Mouse (Mus musculus) mature B cell (primary cell): ENCODE measurements around the gene Afp.

Source experiments
- in situ Hi-C: fragments of 300-500 bp; cut with MboI; formaldehyde crosslinking; loops from 2 replicates; pipeline ENCODE4 v1.14.3; 2019

The Afp gene

DNA sequence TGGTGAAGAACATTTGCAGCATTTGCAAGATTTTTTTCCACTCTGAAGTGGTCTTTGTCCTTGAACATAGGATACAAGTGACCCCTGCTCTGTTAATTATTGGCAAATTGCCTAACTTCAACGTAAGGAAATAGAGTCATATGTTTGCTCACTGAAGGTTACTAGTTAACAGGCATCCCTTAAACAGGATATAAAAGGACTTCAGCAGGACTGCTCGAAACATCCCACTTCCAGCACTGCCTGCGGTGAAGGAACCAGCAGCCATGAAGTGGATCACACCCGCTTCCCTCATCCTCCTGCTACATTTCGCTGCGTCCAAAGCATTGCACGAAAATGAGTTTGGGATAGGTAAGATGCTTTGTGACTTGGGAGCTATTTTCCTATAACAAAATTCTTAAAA is at the start of gene Afp:
Gene Afp, plus strand, starts transcription at position 220 of the 400 bp plus-strand sequence.
- in situ Hi-C loops = no loop called here

DNA sequence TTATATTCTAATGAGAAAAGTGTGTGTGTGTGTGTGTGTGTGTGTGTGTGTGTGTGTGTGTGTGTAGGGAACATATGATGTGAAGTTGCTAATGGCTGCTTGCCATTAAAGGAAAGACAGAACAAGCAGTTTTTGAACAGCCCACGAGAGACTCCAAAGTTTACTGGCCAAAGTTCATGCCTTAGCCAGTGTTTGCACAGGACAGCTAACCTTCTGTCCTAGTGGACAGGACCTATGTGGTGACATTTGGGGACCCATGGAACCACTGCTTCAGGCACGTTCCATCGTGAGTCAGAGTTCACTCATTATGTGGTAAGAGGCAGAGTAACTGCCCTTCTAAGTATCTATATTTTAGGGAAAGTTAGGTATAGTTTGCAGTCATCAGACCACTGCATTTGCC is 43.0 kb upstream of the Afp start:
- in situ Hi-C loops = no loop called here

DNA sequence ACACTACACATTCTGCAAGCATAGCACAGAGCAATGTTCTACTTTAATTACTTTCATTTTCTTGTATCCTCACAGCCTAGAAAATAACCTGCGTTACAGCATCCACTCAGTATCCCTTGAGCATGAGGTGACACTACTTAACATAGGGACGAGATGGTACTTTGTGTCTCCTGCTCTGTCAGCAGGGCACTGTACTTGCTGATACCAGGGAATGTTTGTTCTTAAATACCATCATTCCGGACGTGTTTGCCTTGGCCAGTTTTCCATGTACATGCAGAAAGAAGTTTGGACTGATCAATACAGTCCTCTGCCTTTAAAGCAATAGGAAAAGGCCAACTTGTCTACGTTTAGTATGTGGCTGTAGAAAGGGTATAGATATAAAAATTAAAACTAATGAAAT is 40.6 kb upstream of the Afp start:
- in situ Hi-C loops = no loop called here

DNA sequence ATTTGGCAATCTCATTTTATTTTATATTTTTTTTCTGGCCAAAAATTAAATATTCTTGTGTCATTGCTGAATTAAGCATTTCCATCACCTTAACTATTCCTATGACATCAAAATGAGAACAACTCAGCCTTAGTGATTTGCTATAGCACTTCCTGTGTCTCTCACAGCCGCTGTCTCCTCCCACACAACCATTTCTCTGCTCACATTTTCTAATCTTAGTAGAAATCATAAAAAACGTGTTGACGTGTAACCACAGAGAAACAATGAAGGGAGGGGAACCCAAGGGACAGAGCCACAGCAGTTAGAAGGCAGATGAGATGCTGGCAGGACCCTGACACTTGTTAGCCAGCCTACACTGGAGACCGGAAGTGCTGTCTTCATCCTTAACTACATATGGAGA is 37.8 kb upstream of the Afp start:
- in situ Hi-C loops = no loop called here

DNA sequence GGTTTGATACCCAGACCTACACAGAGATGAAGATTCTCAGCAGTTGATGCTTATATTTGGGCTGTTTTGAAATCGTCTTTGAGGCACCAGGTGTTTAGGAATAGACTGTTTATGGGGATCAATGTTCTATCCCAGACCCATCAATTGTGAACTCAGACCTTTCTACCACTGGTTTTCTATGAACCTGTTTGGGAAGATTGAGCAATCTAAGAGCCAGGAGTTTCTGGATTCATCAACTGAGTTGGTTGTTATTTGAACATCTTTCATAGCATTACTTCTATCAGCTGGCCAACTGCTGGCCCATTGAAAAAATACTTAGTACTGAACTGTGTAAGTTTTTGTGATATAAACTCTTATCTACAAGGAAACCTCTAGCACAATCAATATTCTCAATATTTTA is 33.3 kb upstream of the Afp start:
- in situ Hi-C loops = no loop called here

DNA sequence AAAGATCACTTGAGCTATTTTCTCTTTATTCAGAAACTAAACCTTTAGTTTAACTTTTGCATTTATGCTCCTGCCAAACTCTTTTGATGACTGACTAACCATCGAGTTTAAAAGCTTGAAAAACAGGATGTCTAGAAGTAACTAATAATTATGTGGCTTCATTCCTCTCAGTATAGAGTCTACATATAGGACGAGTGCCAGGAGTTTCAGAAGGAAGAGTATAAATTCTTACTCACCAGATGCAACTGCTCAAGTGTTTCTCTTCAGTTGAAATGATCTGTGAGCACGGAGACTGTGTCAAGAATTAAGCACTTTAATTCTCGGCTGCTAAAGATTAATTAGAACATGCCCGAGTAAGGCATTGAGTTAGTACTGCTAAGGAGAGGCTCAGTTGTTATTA is 31.8 kb upstream of the Afp start:
- in situ Hi-C loops = no loop called here

DNA sequence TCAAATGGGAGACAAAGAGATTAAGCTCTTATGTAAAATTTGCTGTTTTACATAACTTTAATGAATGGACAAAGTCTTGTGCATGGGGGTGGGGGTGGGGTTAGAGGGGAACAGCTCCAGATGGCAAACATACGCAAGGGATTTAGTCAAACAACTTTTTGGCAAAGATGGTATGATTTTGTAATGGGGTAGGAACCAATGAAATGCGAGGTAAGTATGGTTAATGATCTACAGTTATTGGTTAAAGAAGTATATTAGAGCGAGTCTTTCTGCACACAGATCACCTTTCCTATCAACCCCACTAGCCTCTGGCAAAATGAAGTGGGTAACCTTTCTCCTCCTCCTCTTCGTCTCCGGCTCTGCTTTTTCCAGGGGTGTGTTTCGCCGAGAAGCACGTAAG is 29.9 kb upstream of the Afp start, which contains the start of gene Alb:
Gene Alb, plus strand, starts transcription at position 279 of the 400 bp plus-strand sequence.
- in situ Hi-C loops = no loop called here

DNA sequence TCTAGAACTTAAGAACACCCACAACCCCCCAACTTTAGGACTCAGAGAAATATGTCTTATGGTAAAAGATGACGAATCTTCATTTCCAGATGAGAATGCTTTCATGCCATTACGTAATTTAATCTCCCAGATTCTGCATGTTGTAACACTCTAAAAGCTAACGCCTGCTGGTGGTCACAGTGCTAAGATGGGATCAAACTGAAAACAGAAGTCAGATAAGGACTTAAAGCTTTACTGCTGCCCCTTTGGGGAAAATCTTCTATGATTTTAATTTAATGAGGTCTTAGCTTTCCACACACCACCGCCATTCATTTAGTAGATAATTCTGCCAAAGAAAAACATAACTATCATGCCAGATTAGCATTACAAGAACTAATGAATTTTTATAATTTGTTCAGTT is 23.7 kb upstream of the Afp start:
- in situ Hi-C loops = no loop called here

DNA sequence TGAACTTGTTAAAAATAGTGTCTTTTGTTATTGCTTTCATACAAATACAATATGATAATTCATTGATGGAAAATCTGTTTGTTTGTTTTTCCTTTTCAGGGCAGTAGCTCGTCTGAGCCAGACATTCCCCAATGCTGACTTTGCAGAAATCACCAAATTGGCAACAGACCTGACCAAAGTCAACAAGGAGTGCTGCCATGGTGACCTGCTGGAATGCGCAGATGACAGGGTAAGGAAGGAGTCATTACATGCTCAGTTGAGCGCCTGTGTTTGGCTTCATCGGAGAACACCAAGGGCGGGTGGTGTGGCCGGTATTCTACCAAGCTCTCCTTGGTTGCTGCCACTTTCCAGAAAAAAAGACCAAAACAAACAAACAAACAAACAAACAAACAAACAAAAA is 23.3 kb upstream of the Afp start:
- in situ Hi-C loops = no loop called here

DNA sequence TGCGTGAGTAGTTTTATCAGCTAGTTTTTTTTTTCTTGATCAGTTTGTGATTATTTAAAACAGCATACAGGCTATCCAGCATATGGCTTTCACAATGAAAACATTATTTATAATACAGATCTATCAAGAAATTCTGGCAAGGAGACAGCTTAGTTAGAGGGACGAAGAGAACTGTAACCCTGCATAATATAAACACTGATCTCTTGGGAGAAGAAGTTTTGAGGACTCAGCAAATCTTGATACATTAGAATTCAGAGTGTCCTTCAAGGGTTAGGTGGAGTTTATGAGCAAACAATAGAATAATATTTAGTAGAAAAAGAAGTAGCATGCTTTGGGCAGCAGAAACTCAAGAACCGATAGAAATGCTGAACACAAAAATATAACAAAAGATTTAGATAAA is 19.7 kb upstream of the Afp start:
- in situ Hi-C loops = no loop called here

DNA sequence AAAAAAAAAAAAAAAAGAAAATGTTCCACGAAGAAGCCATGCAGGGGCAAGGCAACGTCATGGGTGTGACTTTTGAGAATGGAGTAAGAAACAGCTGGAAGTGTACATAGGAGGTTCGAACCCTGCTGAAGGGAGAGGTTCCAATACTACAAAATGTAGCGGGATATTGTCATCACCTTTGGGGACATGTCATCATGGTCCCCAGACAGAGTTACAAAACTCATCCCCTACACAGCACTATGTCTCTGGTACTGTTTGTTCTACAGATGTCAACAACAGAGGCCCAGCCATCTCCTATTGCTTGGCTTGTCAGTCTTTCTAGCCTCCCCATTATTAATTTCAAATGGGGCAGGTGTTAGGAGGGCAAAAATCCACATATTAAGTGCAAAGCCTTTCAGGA is 16.6 kb upstream of the Afp start:
- in situ Hi-C loops = no loop called here

DNA sequence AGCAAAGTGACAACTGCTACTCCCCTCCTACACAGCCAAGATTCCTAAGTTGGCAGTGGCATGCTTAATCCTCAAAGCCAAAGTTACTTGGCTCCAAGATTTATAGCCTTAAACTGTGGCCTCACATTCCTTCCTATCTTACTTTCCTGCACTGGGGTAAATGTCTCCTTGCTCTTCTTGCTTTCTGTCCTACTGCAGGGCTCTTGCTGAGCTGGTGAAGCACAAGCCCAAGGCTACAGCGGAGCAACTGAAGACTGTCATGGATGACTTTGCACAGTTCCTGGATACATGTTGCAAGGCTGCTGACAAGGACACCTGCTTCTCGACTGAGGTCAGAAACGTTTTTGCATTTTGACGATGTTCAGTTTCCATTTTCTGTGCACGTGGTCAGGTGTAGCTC is 16.2 kb upstream of the Afp start:
- in situ Hi-C loops = no loop called here

DNA sequence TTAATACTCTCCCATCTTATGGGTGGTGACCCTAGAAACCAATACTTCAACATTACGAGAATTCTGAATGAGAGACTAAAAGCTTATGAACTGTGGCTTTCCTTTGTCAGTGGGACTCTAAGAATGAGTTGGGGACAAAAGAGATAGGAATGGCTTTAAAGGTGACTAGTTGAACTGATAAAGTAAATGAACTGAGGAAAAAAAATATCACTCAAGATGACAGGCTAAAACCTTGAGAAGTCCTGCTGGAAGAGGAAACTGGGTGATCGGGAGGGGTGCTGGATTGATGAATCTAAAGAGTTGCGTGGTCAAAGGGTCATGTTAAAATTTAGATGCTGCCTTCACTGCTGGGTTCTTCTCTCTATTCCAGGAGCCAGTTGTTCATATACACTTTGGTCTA is 13.8 kb upstream of the Afp start:
- in situ Hi-C loops = no loop called here

DNA sequence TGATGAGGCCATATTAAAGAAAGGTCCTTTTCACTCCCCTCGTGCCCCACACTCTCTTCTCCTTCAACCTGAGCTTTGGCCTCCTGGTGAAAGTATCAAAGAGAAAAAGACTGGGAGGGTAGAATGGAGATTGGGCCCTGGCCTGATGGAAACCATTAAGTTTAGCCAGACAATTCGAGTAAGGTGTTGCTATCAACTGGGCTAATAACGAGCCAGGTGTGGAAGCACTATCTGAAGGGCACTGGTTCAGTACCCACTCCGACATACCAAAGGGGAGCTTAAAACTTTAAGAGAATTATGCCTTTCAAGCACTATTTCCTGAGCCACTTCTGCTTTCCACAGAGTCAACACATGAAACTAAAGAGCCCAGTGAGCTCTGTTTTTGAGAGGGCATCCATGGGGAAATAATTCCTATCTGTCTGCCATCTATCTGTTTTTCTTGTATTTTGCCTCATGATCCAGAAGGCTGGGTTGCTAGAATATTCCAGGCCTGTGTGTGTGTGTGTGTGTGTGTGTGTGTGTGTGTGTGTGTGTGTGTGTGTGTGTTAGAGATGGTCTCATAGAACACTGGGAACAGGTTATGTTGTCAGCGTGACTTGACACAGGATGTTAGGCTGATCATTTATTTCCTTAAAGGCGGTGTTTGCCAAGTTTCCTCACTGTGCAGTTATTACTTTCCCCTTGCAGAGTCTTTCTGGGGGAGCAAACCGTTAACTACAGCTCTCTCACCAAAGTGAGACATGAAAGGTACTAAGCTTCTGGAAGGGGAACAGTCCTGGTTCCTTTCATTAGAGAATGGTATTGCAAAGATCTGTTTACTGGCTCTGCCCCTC is 13.0 kb upstream of the Afp start:
- in situ Hi-C loops = no loop called here

DNA sequence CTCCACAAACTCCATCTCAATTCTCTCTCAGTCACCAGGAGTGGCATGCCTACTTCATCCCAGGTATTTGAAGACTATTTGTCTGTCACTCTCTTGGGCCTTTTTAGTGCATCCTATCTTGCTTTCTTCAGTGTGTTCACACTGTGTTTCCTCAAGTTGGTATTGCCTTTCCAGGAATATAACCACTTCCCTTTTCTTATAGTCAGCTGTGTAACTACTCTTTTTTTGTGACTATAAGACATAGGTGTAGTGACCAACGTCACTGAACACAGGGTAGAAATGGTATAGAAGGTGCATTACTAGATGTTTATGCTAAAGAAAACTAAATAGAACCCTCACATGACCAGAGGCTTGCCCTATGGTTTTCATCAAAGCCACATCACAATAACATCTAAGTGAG is 11.7 kb upstream of the Afp start:
- in situ Hi-C loops = no loop called here

DNA sequence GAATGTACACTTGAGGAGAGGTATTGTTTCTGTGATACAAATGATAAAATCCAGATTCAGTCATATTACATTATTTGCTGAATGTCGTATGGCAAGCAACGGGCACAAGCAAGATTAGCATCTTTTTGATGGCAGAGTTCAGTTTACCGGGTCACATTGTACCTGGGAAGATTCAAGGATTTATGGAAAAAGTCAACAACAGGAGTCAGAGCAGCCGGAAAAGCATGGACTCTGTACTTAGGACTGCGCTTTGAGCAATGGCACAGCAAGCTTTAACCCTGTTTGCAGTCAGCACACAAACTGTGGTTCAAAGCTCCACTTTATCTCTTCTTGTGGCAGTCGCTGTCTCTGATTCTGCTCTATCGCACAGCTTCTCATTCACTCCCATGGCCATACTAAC is 4.9 kb upstream of the Afp start:
- in situ Hi-C loops = no loop called here

DNA sequence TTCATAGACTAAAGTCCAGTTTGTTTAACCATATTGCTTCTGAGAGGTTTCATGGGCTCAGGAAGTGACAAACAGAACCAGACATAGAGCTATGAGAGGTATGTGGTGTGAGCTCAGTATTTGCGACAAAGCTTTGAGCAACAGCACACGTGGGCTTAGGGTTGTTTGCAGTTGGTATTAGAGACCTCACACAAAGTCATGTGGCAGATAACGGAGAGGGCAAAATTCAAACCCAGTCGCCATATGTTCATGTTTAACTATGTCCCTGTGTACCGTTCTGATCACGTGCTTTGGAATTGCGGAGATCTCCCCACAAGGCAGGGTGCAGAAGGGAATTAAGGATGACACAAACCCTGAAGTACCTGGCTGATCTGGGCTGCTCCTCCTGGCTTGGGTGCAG is 2.2 kb upstream of the Afp start:
- in situ Hi-C loops = no loop called here

DNA sequence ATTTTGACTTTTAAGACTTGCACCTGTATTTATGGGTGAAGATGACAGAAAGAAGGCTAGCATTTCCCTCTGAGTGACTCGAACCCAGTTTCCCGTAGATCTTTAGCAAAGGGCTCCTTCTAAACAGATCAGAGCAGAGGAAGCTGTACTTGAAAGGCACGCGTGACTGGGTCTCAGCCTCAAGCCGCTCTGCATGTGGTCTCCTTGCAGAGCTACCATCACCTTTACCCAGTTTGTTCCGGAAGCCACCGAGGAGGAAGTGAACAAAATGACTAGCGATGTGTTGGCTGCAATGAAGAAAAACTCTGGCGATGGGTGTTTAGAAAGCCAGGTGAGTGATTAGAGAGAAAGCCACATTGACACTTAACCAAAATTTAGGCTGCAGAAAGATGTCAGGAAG is 1.9 kb downstream of the Afp start:
- in situ Hi-C loops = no loop called here

DNA sequence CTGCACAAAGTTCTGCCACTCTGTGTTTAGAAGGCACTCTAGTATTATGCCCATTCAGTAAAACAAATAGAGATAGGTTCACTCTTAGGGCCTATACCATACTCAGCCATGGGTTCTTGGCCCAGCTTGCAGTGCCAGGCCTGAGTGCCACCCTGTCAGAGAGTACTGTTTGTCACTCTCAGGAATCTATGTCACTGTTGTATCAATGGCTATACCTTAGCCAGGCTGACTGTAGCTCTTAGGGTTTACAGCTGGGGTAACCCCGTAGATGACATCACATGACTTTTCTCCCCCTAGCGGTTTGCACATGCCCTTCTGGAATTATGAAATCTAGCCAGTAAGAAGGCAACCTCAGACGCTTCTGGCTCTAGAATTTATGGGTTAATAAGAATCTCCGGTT is 3.8 kb downstream of the Afp start:
- in situ Hi-C loops = no loop called here

DNA sequence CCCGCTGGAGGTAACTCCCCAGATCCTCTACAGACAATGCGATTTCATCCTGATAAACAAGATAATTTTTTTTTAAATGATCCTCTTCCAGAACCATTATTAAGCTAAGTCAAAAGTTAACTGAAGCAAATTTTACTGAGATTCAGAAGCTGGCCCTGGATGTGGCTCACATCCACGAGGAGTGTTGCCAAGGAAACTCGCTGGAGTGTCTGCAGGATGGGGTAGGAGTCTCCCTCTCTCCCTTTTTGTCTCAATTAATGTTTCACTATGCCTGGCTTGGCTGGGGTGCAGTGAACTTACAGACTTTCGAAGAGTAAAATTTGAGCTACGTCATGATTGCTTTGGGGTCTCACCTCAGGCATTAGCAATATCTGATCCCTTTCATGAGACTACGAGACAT is 9.0 kb downstream of the Afp start:
- in situ Hi-C loops = no loop called here

DNA sequence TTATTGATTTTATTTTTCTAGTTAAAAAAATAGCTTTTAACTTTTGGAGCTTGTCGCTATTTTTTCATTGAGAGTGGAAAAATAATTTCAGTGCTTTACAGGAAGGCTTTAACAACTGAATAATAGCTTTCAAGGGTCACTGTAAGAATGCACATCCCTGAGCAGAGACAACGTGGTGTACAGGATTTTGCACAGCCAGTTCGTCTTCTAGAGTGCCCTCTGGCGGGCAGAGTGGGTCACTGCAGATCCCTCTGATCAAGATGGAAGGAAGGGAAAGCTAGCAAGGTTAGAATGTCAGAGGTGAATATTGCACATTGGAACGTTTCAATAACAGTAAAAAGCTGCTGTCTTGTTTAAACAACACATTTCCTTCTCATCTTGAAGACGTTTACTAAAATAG is 10.2 kb downstream of the Afp start:
- in situ Hi-C loops = no loop called here

DNA sequence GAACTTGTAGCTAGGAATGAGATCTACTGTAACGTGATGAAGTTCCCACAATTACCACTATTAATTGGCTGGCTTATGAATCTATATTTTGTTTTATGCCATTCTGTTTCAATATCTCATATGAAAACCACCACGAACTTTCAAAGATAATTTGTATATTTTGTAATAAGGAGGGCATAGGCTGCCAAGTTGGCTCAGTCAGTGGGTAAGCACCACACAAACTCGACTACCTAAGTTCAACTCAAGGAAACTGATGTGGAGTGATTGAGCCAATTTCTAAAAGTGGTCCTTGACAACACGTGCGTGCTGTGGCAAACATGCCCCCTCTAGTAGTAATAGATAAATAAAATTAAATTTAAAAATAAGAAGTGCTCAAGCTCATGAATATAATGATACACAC is 11.2 kb downstream of the Afp start:
- in situ Hi-C loops = no loop called here

DNA sequence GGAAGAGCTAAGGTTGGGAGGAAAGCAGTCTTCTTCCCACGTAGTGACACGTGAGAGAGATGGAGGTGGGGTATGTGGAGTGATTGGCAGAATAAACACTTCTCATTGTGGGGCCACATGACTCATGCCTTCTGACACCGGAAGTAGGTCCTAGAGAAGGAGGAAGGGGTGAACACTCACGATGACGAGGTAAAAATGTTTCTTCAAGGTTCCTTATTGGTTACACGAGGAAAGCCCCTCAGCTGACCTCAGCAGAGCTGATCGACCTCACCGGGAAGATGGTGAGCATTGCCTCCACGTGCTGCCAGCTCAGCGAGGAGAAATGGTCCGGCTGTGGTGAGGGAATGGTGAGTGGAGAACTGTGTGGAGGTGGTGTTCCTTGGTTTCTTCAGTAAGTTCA is 14.2 kb downstream of the Afp start:
- in situ Hi-C loops = no loop called here

DNA sequence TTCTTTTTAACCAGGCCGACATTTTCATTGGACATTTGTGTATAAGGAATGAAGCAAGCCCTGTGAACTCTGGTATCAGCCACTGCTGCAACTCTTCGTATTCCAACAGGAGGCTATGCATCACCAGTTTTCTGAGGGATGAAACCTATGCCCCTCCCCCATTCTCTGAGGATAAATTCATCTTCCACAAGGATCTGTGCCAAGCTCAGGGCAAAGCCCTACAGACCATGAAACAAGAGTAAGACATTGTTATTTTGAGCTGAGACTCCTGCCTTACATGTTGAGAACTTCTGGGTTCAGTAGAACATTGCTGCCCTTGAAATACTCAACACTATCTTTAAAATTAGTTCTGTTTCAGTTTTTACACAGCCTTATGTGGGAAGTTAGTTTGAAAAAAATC is 16.0 kb downstream of the Afp start:
- in situ Hi-C loops = no loop called here
